Mouse (Mus musculus): ENCODE measurements around the gene Atp6v1a.

GRCm38 (mm10) chr16:44168990-44169389 is 29.5 kb upstream of the Atp6v1a start:
- TF ChIP-seq TAL1 (conservative IDR thresholded peaks at IDR 0.05; ENCODE audit: low read depth, low read length) (no peak), CTCF (IDR thresholded peaks at IDR 0.05; ENCODE audit: low read depth, low read length) (no peak), POLR2AphosphoS5 (IDR thresholded peaks at IDR 0.05; ENCODE audit: insufficient replicate concordance, low read depth, low read length) (no peak), GATA1 (IDR thresholded peaks at IDR 0.05; ENCODE audit: borderline replicate concordance, low read length) (no peak), GATA2 (IDR thresholded peaks at IDR 0.05; ENCODE audit: borderline replicate concordance, low read depth, low read length) (no peak)

Data from G1E (cell line).